Mouse (Mus musculus) MEL (cell line): ENCODE measurements around the gene Poldip2. TPM values are rescaled to one million over a fixed set of nuclear protein-coding genes. Genes with fewer than 3 reads are reported as not detected.

Source experiments
- DNase-seq: peaks from one replicate; pipeline ENCODE4 v3.0.0; 2011; ENCODE audit warnings: low read depth, low spot score
- H3K27ac ChIP-seq: 2 replicates; pipeline ENCODE4 v1.5.1; 2012; ENCODE audit warnings: low read depth, mild to moderate bottlenecking, control low read depth, low read length, moderate library complexity; ENCODE audit not compliant: control insufficient read depth
- H3K27me3 ChIP-seq, 2 experiments: fragments of 150-350 bp in 1 of 2; sonication (generic) in 1 of 2; 2 replicates each; pipeline ENCODE4 v1.6.1; 2012; ENCODE audit warnings: low read length in 2 of 2, mild to moderate bottlenecking in 2 of 2, improper control_type of control experiment in 1 of 2, moderate library complexity in 1 of 2; ENCODE audit not compliant: insufficient read depth in 2 of 2, control insufficient read depth in 1 of 2
- H3K36me3 ChIP-seq, 2 experiments: 2 replicates each; pipeline ENCODE4 v1.6.1; 2012 to 2014; ENCODE audit warnings: low read length in 2 of 2, improper control_type of control experiment in 1 of 2, inconsistent platforms in 1 of 2, mild to moderate bottlenecking in 1 of 2; ENCODE audit not compliant: insufficient read depth in 2 of 2, control insufficient read depth in 1 of 2
- H3K4me1 ChIP-seq, 2 experiments: fragments of 150-350 bp in 1 of 2; sonication (generic) in 1 of 2; 2 replicates each; pipeline ENCODE4 v1.6.1; 2012; ENCODE audit warnings: low read length in 2 of 2, improper control_type of control experiment in 1 of 2, mild to moderate bottlenecking in 1 of 2; ENCODE audit not compliant: insufficient read depth in 2 of 2, control insufficient read depth in 1 of 2
- H3K4me3 ChIP-seq, 2 experiments: fragments of 150-350 bp in 1 of 2; sonication (generic) in 1 of 2; 2 replicates each; pipeline ENCODE4 v1.5.1; 2012; ENCODE audit warnings: low read depth in 2 of 2, low read length in 2 of 2, mild to moderate bottlenecking in 2 of 2, moderate library complexity in 2 of 2, control low read depth in 1 of 2, improper control_type of control experiment in 1 of 2; ENCODE audit not compliant: control insufficient read depth in 1 of 2, insufficient read depth in 1 of 2
- H3K79me2 ChIP-seq: 2 replicates; pipeline ENCODE4 v1.6.1; 2012; ENCODE audit warnings: mild to moderate bottlenecking, low read length, moderate library complexity; ENCODE audit not compliant: control insufficient read depth, poor library complexity, insufficient read depth
- H3K9ac ChIP-seq: 2 replicates; pipeline ENCODE4 v1.6.1; 2012; ENCODE audit warnings: low read depth, mild to moderate bottlenecking, control low read depth, low read length, moderate library complexity; ENCODE audit not compliant: control insufficient read depth, poor library complexity, severe bottlenecking
- H3K9me3 ChIP-seq: fragments of 150-350 bp; sonication (generic); replicated peaks from 2 replicates; pipeline ENCODE4 v1.6.1; 2012; ENCODE audit warnings: mild to moderate bottlenecking, low read length, improper control_type of control experiment, moderate library complexity; ENCODE audit not compliant: insufficient read depth
- ELF1 ChIP-seq: IDR thresholded peaks from 2 replicates; pipeline ENCODE4 v1.6.1; 2014; ENCODE audit warnings: low read depth, mild to moderate bottlenecking, inconsistent platforms, low read length, improper control_type of control experiment, moderate library complexity
- EP300 ChIP-seq, 2 experiments: IDR thresholded peaks; 2 replicates each; pipeline ENCODE4 v1.6.1; 2011; ENCODE audit warnings: improper control_type of control experiment in 2 of 2, low read length in 2 of 2, low read depth in 1 of 2, mild to moderate bottlenecking in 1 of 2
- ETS1 ChIP-seq: IDR thresholded peaks from 2 replicates; pipeline ENCODE4 v1.6.1; 2012; ENCODE audit warnings: low read depth, mild to moderate bottlenecking, inconsistent platforms, low read length, improper control_type of control experiment, moderate library complexity
- MEF2A ChIP-seq: IDR thresholded peaks from 2 replicates; pipeline ENCODE4 v1.6.1; 2014; ENCODE audit warnings: low read depth, mild to moderate bottlenecking, inconsistent platforms, low read length, improper control_type of control experiment; ENCODE audit not compliant: poor library complexity, insufficient replicate concordance, severe bottlenecking; ENCODE audit errors: extremely low read depth
- POLR2AphosphoS5 ChIP-seq: IDR thresholded peaks from 2 replicates; pipeline ENCODE4 v1.6.1; 2012; ENCODE audit warnings: low read depth, borderline replicate concordance, mild to moderate bottlenecking, inconsistent platforms, low read length, moderate library complexity, mixed read lengths
- RAD21 ChIP-seq: IDR thresholded peaks from 2 replicates; pipeline ENCODE4 v1.6.1; 2011; ENCODE audit warnings: mild to moderate bottlenecking, low read depth, low read length, improper control_type of control experiment
- RCOR1 ChIP-seq: IDR thresholded peaks from 2 replicates; pipeline ENCODE4 v1.6.1; 2012; ENCODE audit warnings: low read depth, mild to moderate bottlenecking, inconsistent platforms, low read length, improper control_type of control experiment
- SMC3 ChIP-seq: IDR thresholded peaks from 2 replicates; pipeline ENCODE4 v1.6.1; 2011; ENCODE audit warnings: low read depth, low read length, improper control_type of control experiment
- TAL1 ChIP-seq: IDR thresholded peaks from 2 replicates; pipeline ENCODE4 v1.6.1; 2012; ENCODE audit warnings: mild to moderate bottlenecking, inconsistent platforms, low read length, moderate library complexity, mixed read lengths
- TCF12 ChIP-seq: IDR thresholded peaks from 2 replicates; pipeline ENCODE4 v1.6.1; 2014; ENCODE audit warnings: low read depth, mild to moderate bottlenecking, inconsistent platforms, low read length, improper control_type of control experiment, moderate library complexity
- ZMIZ1 ChIP-seq: IDR thresholded peaks from 2 replicates; pipeline ENCODE4 v1.6.1; 2012; ENCODE audit warnings: low read depth, mild to moderate bottlenecking, inconsistent platforms, low read length, improper control_type of control experiment, moderate library complexity
- ZNF384 ChIP-seq: IDR thresholded peaks from 2 replicates; pipeline ENCODE4 v1.6.1; 2012; ENCODE audit warnings: low read depth, mild to moderate bottlenecking, inconsistent platforms, low read length, improper control_type of control experiment
- polyA plus RNA-seq, 2 experiments: library from polyadenylated mRNA; stranded (reverse) in 1 of 2; unstranded in 1 of 2; fragments of >175 nt in 1 of 2; fragments of >200 nt in 1 of 2; gene quantifications; 2 replicates each; pipeline versions ENCODE4 v1.2.1 to v1.2.4; 2012; ENCODE audit warnings: low replicate concordance in 2 of 2, low read depth in 1 of 2; ENCODE audit not compliant: insufficient read length in 2 of 2, insufficient read depth in 1 of 2, missing spikeins in 1 of 2
- total RNA-seq: library from RNA; depleted of rRNA; stranded (reverse); fragments of 300-350 nt; gene quantifications from 2 replicates; pipeline ENCODE4 v1.2.3, GENCODE M21; 2012

Poldip2 gene
- total and polyA plus RNA-seq, 3 experiments = 166 to 260 (median 182) TPM

GRCm38 (mm10) chr11:78545181-78545580 lies 33.2 kb downstream of the Poldip2 start:
- H3K9ac ChIP-seq = peak overlapping the region; percentile 1; the same call in 1 of the 2 replicates
- H3K27ac ChIP-seq = peak overlapping the region; percentile 32; the same call in 1 of the 2 replicates
- H3K4me1 ChIP-seq = peaks cover 26 to 28% of the 10 kb centered on the region in 2 experiments
- TF ChIP-seq EP300 (IDR thresholded peaks at IDR 0.05; ENCODE audit: low read depth in 1 of 2, low read length in 2 of 2) = 0 out of 4 replicates have a peak, but pooled peaks of 1 of the 2 experiments have one; percentile 37
- peak; percentile 67; the same call in 1 of the 2 replicates for TF ChIP-seq ZNF384
- 0 out of 2 replicates have a peak, but pooled peaks have one; percentile 21 for TF ChIP-seq ETS1
- TF ChIP-seq ZMIZ1 = 0 out of 2 replicates have a peak, but pooled peaks have one; percentile 23
- TF ChIP-seq RAD21 = no peak
- no peak for TF ChIP-seq MEF2A
- no peak for TF ChIP-seq TCF12
- TF ChIP-seq ELF1 = 0 out of 2 replicates have a peak, but pooled peaks have one; percentile 22
- 0 out of 2 replicates have a peak, but pooled peaks have one; percentile 16 for TF ChIP-seq SMC3
- TF ChIP-seq POLR2AphosphoS5 = no peak
- TF ChIP-seq, all 39 proteins: peak for 6
- Histone ChIP-seq H3K36me3 (peaks cover 7 to 41% of the 10 kb centered on the region in 2 experiments), H3K27me3 (no peaks in the 10 kb centered on the region), H3K9me3 (no peaks in the 10 kb centered on the region), H3K4me3 (no peak overlapping the region), H3K79me2 (peaks cover 50% of the 10 kb centered on the region)
- peak; percentile 72 for DNase-seq

- H3K9me3 ChIP-seq = no peaks in the 10 kb centered on the region
- H3K27ac ChIP-seq = peak overlapping the region; percentile 80
- H3K36me3 ChIP-seq = peaks cover 3 to 44% of the 10 kb centered on the region in 2 experiments
Observed at GRCm38 (mm10) chr11:78547718-78548460, 35.9 kb downstream of the Poldip2 start.

More at GRCm38 (mm10) chr11:78547718-78548460, 35.9 kb downstream of the Poldip2 start:
- peak; percentile 51 for DNase-seq
- H3K27me3 ChIP-seq = no peaks in the 10 kb centered on the region
- peak overlapping the region; percentile 9 to 99; a peak in 2 of 4 replicates for H3K4me3 ChIP-seq
- peaks cover 29 to 34% of the 10 kb centered on the region in 2 experiments for H3K4me1 ChIP-seq
- peaks cover 52% of the 10 kb centered on the region for H3K79me2 ChIP-seq
- TF ChIP-seq TAL1 (no peak), ETS1 (no peak), EP300 (IDR thresholded peaks at IDR 0.05; ENCODE audit: low read depth in 1 of 2, low read length in 2 of 2) (peak in 1 of 2 experiments; percentile 1; a peak in 1 of 4 replicates), RCOR1 (peak; percentile 72; the same call in 1 of the 2 replicates), ZNF384 (peak; percentile 78)
- peak overlapping the region; percentile 66 for H3K9ac ChIP-seq
